Mouse (Mus musculus) E14TG2a.4 (cell line): ENCODE measurements around the gene Rps6ka5.

Experiments
- CTCF ChIP-seq: conservative IDR thresholded peaks from 2 replicates; pipeline ENCODE4 v1.5.1; 2014; ENCODE audit warnings: low read length
- NANOG ChIP-seq: IDR thresholded peaks from 2 replicates; pipeline ENCODE4 v1.6.1; 2014; ENCODE audit warnings: borderline replicate concordance, low read length, mixed read lengths
- POU5F1 ChIP-seq: IDR thresholded peaks from 2 replicates; pipeline ENCODE4 v1.6.1; 2014; ENCODE audit warnings: low read length, borderline replicate concordance

DNA sequence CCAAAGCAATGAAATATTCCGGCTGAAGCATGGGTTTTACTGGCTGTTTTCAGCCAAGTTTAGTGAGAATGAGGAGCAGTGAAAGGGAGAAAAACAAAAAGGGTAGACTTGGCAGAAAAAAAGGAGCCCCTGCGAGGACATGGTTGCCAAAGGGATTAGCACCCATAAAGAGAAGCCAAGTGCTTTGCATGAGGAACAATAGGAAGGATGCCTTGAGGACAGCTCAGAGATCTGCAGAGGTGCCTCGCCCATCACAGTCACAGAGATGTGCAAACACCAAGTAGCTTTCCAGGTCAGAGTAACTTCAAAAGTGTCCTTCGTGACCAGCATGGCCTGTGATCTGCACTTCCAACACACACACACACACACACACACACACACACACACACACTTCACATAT lies 30.6 kb upstream of the Rps6ka5 start:
- TF ChIP-seq CTCF (no peak), POU5F1 (no peak), NANOG (no peak; the same call in 1 of the 2 replicates)
